Mouse (Mus musculus): Measurements from ENCODE around the gene Nck2.

DNA sequence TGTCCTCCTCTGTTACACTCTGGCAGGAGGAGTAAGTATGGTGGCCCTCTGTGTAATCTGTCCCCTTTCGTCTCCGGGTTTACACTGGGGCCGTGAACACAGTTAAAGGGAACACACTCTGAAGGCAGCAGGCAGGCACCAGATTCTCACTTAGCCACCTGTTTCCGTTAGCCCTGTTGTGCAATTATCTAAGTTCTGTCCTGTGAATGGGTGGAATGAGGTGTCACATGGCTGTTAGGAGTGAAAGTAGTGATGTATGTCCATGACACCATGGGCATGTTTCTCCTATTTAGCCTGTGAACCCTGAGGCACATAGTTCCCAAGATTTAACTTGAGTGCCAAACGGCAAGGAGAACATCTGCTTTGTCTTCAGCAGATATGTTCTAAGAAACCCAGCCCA lies 55.7 kb downstream of the Nck2 start:
- TF ChIP-seq POLR2A (IDR thresholded peaks at IDR 0.05; ENCODE audit: insufficient read length, low read depth): no peak
- no peak for TF ChIP-seq POLR2AphosphoS2 (IDR thresholded peaks at IDR 0.05; ENCODE audit: insufficient read length, low read depth)
- TF ChIP-seq E2F4 (IDR thresholded peaks at IDR 0.05; ENCODE audit: insufficient read depth): no peak
- no peak for TF ChIP-seq MYOG (IDR thresholded peaks at IDR 0.05; ENCODE audit: control insufficient read depth in 1 of 3, insufficient read depth in 1 of 3, insufficient read length in 2 of 3, low read depth in 2 of 3)
- TF ChIP-seq SRF (IDR thresholded peaks at IDR 0.05; ENCODE audit: control insufficient read depth, insufficient read length, low read depth): no peak
- no peak for TF ChIP-seq TCF12 (IDR thresholded peaks at IDR 0.05; ENCODE audit: insufficient read depth, poor library complexity, severe bottlenecking)
- no peak for TF ChIP-seq REST (IDR thresholded peaks at IDR 0.05; ENCODE audit: insufficient read depth, insufficient read length)
- no peak for TF ChIP-seq USF1 (IDR thresholded peaks at IDR 0.05; ENCODE audit: low read depth)
- TF ChIP-seq CEBPB (IDR thresholded peaks at IDR 0.05; ENCODE audit: insufficient read depth, poor library complexity, severe bottlenecking): no peak

Measured in myocyte (in vitro differentiated cells).